Mouse (Mus musculus) lung, postnatal 14 days (tissue): ENCODE results near the gene Olfr996.
"Not testable (repeated sequence)": the region's sequence is repeated elsewhere in the genome, so short reads cannot be mapped to it uniquely, and the experiment has no call there.

Experiments
- DNase-seq: peaks from one replicate; pipeline ENCODE4 v3.0.0; 2021

Gene Olfr996

GRCm38 (mm10) chr2:85578915-85579314, at the start of gene Olfr996:
Gene Olfr996 (plus strand): TSS chr2:85579215.
- no peak for DNase-seq

DNA sequence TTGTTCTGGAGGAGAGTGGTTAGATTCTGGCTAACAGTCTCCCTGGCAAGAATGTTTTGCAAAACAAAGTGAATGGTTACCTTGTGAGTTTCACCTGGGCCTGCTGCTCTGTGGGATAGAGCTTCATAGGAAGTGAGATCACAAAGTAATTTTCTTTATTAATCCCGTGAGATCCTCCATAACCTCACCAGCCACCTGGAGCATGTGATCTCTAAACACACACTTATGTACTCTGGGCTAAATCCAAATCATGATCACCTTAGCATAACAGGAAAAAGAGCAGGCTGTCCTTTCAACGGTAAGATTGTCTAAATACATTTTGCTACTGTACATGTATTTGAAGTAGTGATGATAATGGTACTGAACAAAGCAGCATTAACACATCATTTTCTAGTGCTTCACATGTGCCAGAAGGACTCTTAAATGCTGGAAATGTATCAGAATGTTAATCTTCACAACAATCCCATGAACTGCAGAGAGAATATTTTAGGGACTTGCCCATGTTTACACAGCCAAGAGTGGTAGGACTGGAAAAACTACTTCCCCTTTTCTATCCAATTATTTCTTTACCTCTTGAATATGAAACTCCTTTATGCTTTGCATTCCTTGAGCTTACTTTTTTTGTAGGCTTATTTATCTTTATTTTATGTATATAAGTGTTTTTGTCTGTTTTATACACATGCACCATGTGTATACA, 46.8 kb upstream of the Olfr996 start:
- no peak for DNase-seq

GRCm38 (mm10) chr2:85533934-85534333, 45.1 kb upstream of the Olfr996 start:
- DNase-seq: no peak

DNA sequence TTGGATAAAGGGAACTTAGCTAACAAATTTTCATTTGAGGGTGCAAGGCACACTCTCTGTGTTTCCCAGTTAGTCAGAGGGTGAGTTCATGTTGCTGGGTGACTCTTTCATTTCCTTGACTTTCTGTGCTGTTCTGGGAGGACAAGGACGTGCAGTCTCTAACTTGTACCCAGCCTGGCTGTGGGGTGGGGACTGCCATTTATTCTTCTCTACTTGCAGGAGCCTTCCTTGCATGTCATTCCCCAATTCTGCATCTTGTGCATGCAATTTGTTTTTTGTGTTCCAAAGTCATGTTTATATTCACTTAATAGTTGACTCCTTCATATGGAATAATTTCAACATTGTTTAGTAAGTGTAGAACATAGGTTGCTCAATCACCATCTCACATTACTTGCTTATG, 24.2 kb upstream of the Olfr996 start:
- DNase-seq: no peak

- peak; percentile 8 for DNase-seq
These were observed 18.8 kb upstream of the Olfr996 start for GRCm38 (mm10) chr2:85560226-85560625.

DNA sequence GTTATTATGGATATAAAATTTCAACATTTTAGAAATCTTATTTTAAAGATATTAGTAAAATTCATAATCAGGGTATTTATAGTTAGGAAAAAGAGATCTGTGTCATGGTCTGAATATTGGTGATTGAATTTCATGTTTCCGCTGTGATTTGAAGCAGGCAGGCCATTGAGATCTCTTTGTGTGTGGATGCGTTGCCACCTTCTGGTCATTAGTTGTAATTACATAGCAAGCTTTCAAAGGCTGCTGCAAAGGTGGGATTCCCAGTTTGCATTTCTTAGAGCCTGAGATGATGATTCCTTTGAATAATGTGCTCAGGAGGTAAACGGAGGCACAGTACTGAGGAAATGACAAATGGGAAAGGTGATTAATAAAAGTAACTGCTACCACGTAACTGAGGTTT, 17.8 kb upstream of the Olfr996 start:
- DNase-seq: peak; percentile 27

GRCm38 (mm10) chr2:85588648-85589047, 9.6 kb downstream of the Olfr996 start, which contains the start of gene Olfr998:
Gene Olfr998 (plus strand): TSS chr2:85588948.
- not testable (repeated sequence) for DNase-seq

GRCm38 (mm10) chr2:85611803-85612202, 32.8 kb downstream of the Olfr996 start, which contains the start of gene Olfr1000:
Gene Olfr1000 (minus strand): TSS chr2:85611903.
- no peak for DNase-seq
